Mouse (Mus musculus): Measurements from ENCODE around the gene Syce2. TPM values are rescaled to one million over a fixed set of nuclear protein-coding genes. Genes with fewer than 3 reads are reported as not detected.
A peak's percentile ranks its signal among the peaks of the same experiment; 100 is the strongest.

The Syce2 gene
- total and polyA plus RNA-seq, 3 experiments, result 0.33 to 4.3 (median 2.6) TPM

- WGBS, result under 1% methylated on average over 55 of the region's 55 CpGs
- Histone ChIP-seq H3K4me1 (ENCODE audit: control insufficient read depth, insufficient read depth, low read length) (peaks cover 5% of the 10 kb centered on the region), H3K36me3 (ENCODE audit: control insufficient read depth, insufficient read depth, low read length) (peaks cover 15% of the 10 kb centered on the region), H3K27ac (peak within 1 kb of the TSS; percentile 97), H3K9ac (ENCODE audit: low read depth, low read length) (peak within 1 kb of the TSS; percentile 88), H3K27me3 (ENCODE audit: control insufficient read depth, insufficient read depth, low read length) (no peaks in the 10 kb centered on the region), H3K4me3 (peak within 1 kb of the TSS; percentile 100), H3K79me2 (replicated peaks; ENCODE audit: control insufficient read depth, insufficient read depth, low read length) (no peaks in the 10 kb centered on the region; the same call in 1 of the 2 replicates)
- DNase-seq, result peak; percentile 98 to 100
- intact Hi-C loops (cut with DNase I), result loop anchor here (5.0 kb wide), 1 partner anchor 55 kb away; the partner anchor contains the start of gene Klf1
- TF ChIP-seq POLR2A (IDR thresholded peaks at IDR 0.05; ENCODE audit: insufficient read depth, low read depth, low read length), result peak; percentile 95
- TF ChIP-seq EP300 (IDR thresholded peaks at IDR 0.05; ENCODE audit: insufficient read depth, low read depth, low read length), result peak; percentile 62; the same call in 1 of the 2 replicates
- TF ChIP-seq CTCF (IDR thresholded peaks at IDR 0.05), result peak; percentile 45
Observed at GRCm38 (mm10) chr8:84846722-84847572, 25.0 kb upstream of the Syce2 start, which contains the start of gene Calr. TSS of gene Calr (minus strand) at chr8:84846934.

GRCm38 (mm10) chr8:84847684-84848435 lies 24.1 kb upstream of the Syce2 start:
- H3K27ac ChIP-seq, result peak overlapping the region; percentile 89
- peaks cover 5% of the 10 kb centered on the region for H3K4me1 ChIP-seq (ENCODE audit: control insufficient read depth, insufficient read depth, low read length)
- H3K4me3 ChIP-seq, result peak overlapping the region; percentile 60; the same call in 1 of the 2 replicates
- no peak for TF ChIP-seq EP300 (IDR thresholded peaks at IDR 0.05; ENCODE audit: insufficient read depth, low read depth, low read length)
- TF ChIP-seq POLR2A (IDR thresholded peaks at IDR 0.05; ENCODE audit: insufficient read depth, low read depth, low read length), result no peak
- TF ChIP-seq CTCF (IDR thresholded peaks at IDR 0.05), result no peak
- H3K9ac ChIP-seq (ENCODE audit: low read depth, low read length), result no peak overlapping the region
- H3K27me3 ChIP-seq (ENCODE audit: control insufficient read depth, insufficient read depth, low read length), result no peaks in the 10 kb centered on the region
- peaks cover 15% of the 10 kb centered on the region for H3K36me3 ChIP-seq (ENCODE audit: control insufficient read depth, insufficient read depth, low read length)
- 37% methylated on average over 6 of the region's 6 CpGs for WGBS
- intact Hi-C loops (cut with DNase I), result loop anchor here (1.0 to 5.0 kb wide), 2 partner anchors 8 to 54 kb away; partner anchors contain the start of genes Farsa and Klf1
- no peaks in the 10 kb centered on the region; the same call in 1 of the 2 replicates for H3K79me2 ChIP-seq (replicated peaks; ENCODE audit: control insufficient read depth, insufficient read depth, low read length)
- DNase-seq, result no peak

- intact Hi-C loops (cut with DNase I), result loop anchor here (1.0 to 5.0 kb wide), 3 partner anchors 8 to 111 kb away; partner anchors contain the start of genes Gm49661, Prdx2 and Rnaseh2a
- DNase-seq, result no peak
- H3K9ac ChIP-seq (ENCODE audit: low read depth, low read length), result no peak overlapping the region
- H3K36me3 ChIP-seq (ENCODE audit: control insufficient read depth, insufficient read depth, low read length), result no peaks in the 10 kb centered on the region; the same call in 1 of the 2 replicates
- WGBS, result 92% methylated on average over 3 of the region's 3 CpGs
- H3K4me3 ChIP-seq, result no peak overlapping the region
- H3K27ac ChIP-seq, result no peak overlapping the region
- no peaks in the 10 kb centered on the region for H3K4me1 ChIP-seq (ENCODE audit: control insufficient read depth, insufficient read depth, low read length)
- H3K79me2 ChIP-seq (replicated peaks; ENCODE audit: control insufficient read depth, insufficient read depth, low read length), result 0 out of 2 replicates have a peak, but pooled peaks cover 1% of the 10 kb centered on the region
- no peaks in the 10 kb centered on the region for H3K27me3 ChIP-seq (ENCODE audit: control insufficient read depth, insufficient read depth, low read length)
- no peak for TF ChIP-seq CTCF (IDR thresholded peaks at IDR 0.05)
Observed at GRCm38 (mm10) chr8:84856434-84856833, 15.5 kb upstream of the Syce2 start.

- peak; percentile 93 to 94 for DNase-seq
- H3K79me2 ChIP-seq (replicated peaks; ENCODE audit: control insufficient read depth, insufficient read depth, low read length), result 0 out of 2 replicates have a peak, but pooled peaks cover 1% of the 10 kb centered on the region
- TF ChIP-seq POLR2A (IDR thresholded peaks at IDR 0.05; ENCODE audit: insufficient read depth, low read depth, low read length) (peak; percentile 92), EP300 (IDR thresholded peaks at IDR 0.05; ENCODE audit: insufficient read depth, low read depth, low read length) (peak; percentile 82; the same call in 1 of the 2 replicates), CTCF (IDR thresholded peaks at IDR 0.05) (no peak)
- H3K4me3 ChIP-seq, result peak within 1 kb of the TSS; percentile 73
- H3K9ac ChIP-seq (ENCODE audit: low read depth, low read length), result peak within 1 kb of the TSS; percentile 98
- WGBS, result under 1% methylated on average over 39 of the region's 39 CpGs
- H3K4me1 ChIP-seq (ENCODE audit: control insufficient read depth, insufficient read depth, low read length), result no peaks in the 10 kb centered on the region
- H3K27ac ChIP-seq, result peak within 1 kb of the TSS; percentile 92
- intact Hi-C loops (cut with DNase I), result loop anchor here (1.0 to 5.0 kb wide), 3 partner anchors 9 to 110 kb away; partner anchors contain the start of genes Gm49661, Prdx2 and Rnaseh2a
- no peaks in the 10 kb centered on the region; the same call in 1 of the 2 replicates for H3K36me3 ChIP-seq (ENCODE audit: control insufficient read depth, insufficient read depth, low read length)
- no peaks in the 10 kb centered on the region for H3K27me3 ChIP-seq (ENCODE audit: control insufficient read depth, insufficient read depth, low read length)
Observed at GRCm38 (mm10) chr8:84856864-84857441, 15.0 kb upstream of the Syce2 start, which contains the start of gene Farsa. TSS of gene Farsa (plus strand) at chr8:84856989.

GRCm38 (mm10) chr8:84872309-84872965 lies 526 bp downstream of the Syce2 start:
- H3K27ac ChIP-seq, result no peak overlapping the region
- no peaks in the 10 kb centered on the region for H3K27me3 ChIP-seq (ENCODE audit: control insufficient read depth, insufficient read depth, low read length)
- intact Hi-C loops (cut with DNase I), result no loop called here
- peak overlapping the region; percentile 48 for H3K9ac ChIP-seq (ENCODE audit: low read depth, low read length)
- H3K4me3 ChIP-seq, result peak overlapping the region; percentile 50
- TF ChIP-seq CTCF (IDR thresholded peaks at IDR 0.05), result no peak
- no peak for TF ChIP-seq POLR2A (IDR thresholded peaks at IDR 0.05; ENCODE audit: insufficient read depth, low read depth, low read length)
- H3K4me1 ChIP-seq (ENCODE audit: control insufficient read depth, insufficient read depth, low read length), result peaks cover 3% of the 10 kb centered on the region; the same call in 1 of the 2 replicates
- WGBS, result 3% methylated on average over 54 of the region's 54 CpGs
- no peaks in the 10 kb centered on the region for H3K36me3 ChIP-seq (ENCODE audit: control insufficient read depth, insufficient read depth, low read length)
- no peaks in the 10 kb centered on the region for H3K79me2 ChIP-seq (replicated peaks; ENCODE audit: control insufficient read depth, insufficient read depth, low read length)
- DNase-seq, result peak; percentile 29 to 34

Data from heart, adult 2 months (tissue).